Mouse (Mus musculus) forebrain, postnatal 0 days (tissue): Measurements from ENCODE around the gene Cbln4. TPM values are rescaled to one million over a fixed set of nuclear protein-coding genes. Genes with fewer than 3 reads are reported as not detected.

Experiments used
- ATAC-seq: fragments of 200-750 bp; cut with Nextera tagmentation; 2 replicates; pipeline ENCODE4 v1.8.0; 2017; ENCODE audit warnings: mild to moderate bottlenecking, moderate library complexity
- DNase-seq: peaks from one replicate; pipeline ENCODE4 v3.0.0-alpha.2; 2015
- H3K27ac ChIP-seq: fragments of 300-500 bp; sonication (generic); 2 replicates; pipeline ENCODE4 v1.5.1; 2014; ENCODE audit warnings: low read depth, mild to moderate bottlenecking, antibody characterized with exemption, low read length, moderate library complexity, mixed read lengths
- H3K27me3 ChIP-seq: fragments of 300-500 bp; sonication (generic); 2 replicates; pipeline ENCODE4 v1.6.1; 2014; ENCODE audit warnings: mild to moderate bottlenecking, low read length, mixed read lengths; ENCODE audit not compliant: insufficient read depth
- H3K36me3 ChIP-seq: fragments of 300-500 bp; sonication (generic); 2 replicates; pipeline ENCODE4 v1.6.1; 2014; ENCODE audit warnings: mild to moderate bottlenecking, moderate library complexity; ENCODE audit not compliant: insufficient read depth
- H3K4me1 ChIP-seq: fragments of 300-500 bp; sonication (generic); 2 replicates; pipeline ENCODE4 v1.6.1; 2014; ENCODE audit warnings: antibody characterized with exemption; ENCODE audit not compliant: insufficient read depth
- H3K4me2 ChIP-seq: fragments of 300-500 bp; sonication (generic); 2 replicates; pipeline ENCODE4 v1.6.1; 2014; ENCODE audit warnings: low read depth, mild to moderate bottlenecking, moderate library complexity
- H3K4me3 ChIP-seq: fragments of 300-500 bp; sonication (generic); 2 replicates; pipeline ENCODE4 v1.5.1; 2014; ENCODE audit warnings: low read depth, low read length, mixed read lengths
- H3K9ac ChIP-seq: fragments of 300-500 bp; sonication (generic); 2 replicates; pipeline ENCODE4 v1.6.1; 2014; ENCODE audit warnings: mild to moderate bottlenecking
- H3K9me3 ChIP-seq: fragments of 300-500 bp; sonication (generic); 2 replicates; pipeline ENCODE4 v1.6.1; 2016; ENCODE audit warnings: low read length
- CTCF ChIP-seq: sonication (generic); IDR thresholded peaks from 2 replicates; pipeline ENCODE4 v1.5.1; 2016; ENCODE audit warnings: antibody characterized with exemption, control low read depth, low read depth
- WGBS: fragments of 180-500 bp; shearing (Covaris S2); extraction: QIAGEN DNeasy Blood & Tissue Kit; methylation state at CpG from one replicate; pipeline ENCODE4 v1.1.7; 2014; 5-methylcytosine and 5-hydroxymethylcytosine counted together
- polyA plus RNA-seq: library from polyadenylated mRNA; unstranded; fragments of >200 nt; fragmentation: Nextera tagmentation; extraction: Ambion mirVana; gene quantifications from 2 replicates; pipeline ENCODE4 v1.2.1, GENCODE M21; 2015
- total RNA-seq: library from RNA; depleted of rRNA; stranded (reverse); fragments of >200 nt; gene quantifications from 2 replicates; pipeline ENCODE4 v1.2.3, GENCODE M21; 2014; rRNA removed

Cbln4 gene
- total and polyA plus RNA-seq, 2 experiments from 2014 or later: 15.7 to 24.0 TPM

GRCm38 (mm10) chr2:172005970-172006369, 37.3 kb downstream of the Cbln4 start:
- Histone ChIP-seq H3K4me2 (no peak overlapping the region), H3K4me1 (no peaks in the 10 kb centered on the region; the same call in 1 of the 2 replicates), H3K9ac (no peak overlapping the region), H3K27me3 (no peaks in the 10 kb centered on the region), H3K36me3 (no peaks in the 10 kb centered on the region), H3K27ac (no peak overlapping the region), H3K9me3 (no peaks in the 10 kb centered on the region), H3K4me3 (no peak overlapping the region)
- DNase-seq (peak; percentile 86), ATAC-seq (peak; percentile 76)
- WGBS: 23% methylated on average over 7 of the region's 7 CpGs
- TF ChIP-seq CTCF: no peak

- no peaks in the 10 kb centered on the region for H3K27me3 ChIP-seq
- no peaks in the 10 kb centered on the region for H3K36me3 ChIP-seq
- H3K9me3 ChIP-seq: no peaks in the 10 kb centered on the region
- H3K4me3 ChIP-seq: no peak overlapping the region
- H3K4me2 ChIP-seq: no peak overlapping the region
- no peak overlapping the region for H3K9ac ChIP-seq
- peak; percentile 32 for DNase-seq
- no peaks in the 10 kb centered on the region; the same call in 1 of the 2 replicates for H3K4me1 ChIP-seq
- no peak overlapping the region for H3K27ac ChIP-seq
- ATAC-seq: peak; percentile 36; the same call in 1 of the 2 replicates
- WGBS: 51% methylated on average over 21 of the region's 21 CpGs
- no peak for TF ChIP-seq CTCF
These were observed 39.0 kb downstream of the Cbln4 start for GRCm38 (mm10) chr2:172004029-172004984.

- no peak overlapping the region for H3K4me2 ChIP-seq
- ATAC-seq (peak; percentile 32; the same call in 1 of the 2 replicates), DNase-seq (no peak)
These were observed 46.1 kb downstream of the Cbln4 start for GRCm38 (mm10) chr2:171996979-171997686.

GRCm38 (mm10) chr2:171994861-171995260, 48.4 kb downstream of the Cbln4 start:
- no peaks in the 10 kb centered on the region for H3K4me1 ChIP-seq
- no peak overlapping the region for H3K9ac ChIP-seq
- H3K27ac ChIP-seq: no peak overlapping the region
- TF ChIP-seq CTCF: no peak; the same call in 1 of the 2 replicates
- 72% methylated on average over 6 of the region's 6 CpGs for WGBS
- H3K27me3 ChIP-seq: no peaks in the 10 kb centered on the region
- H3K4me3 ChIP-seq: no peak overlapping the region
- H3K9me3 ChIP-seq: no peaks in the 10 kb centered on the region
- DNase-seq (no peak), ATAC-seq (no peak)
- H3K4me2 ChIP-seq: no peak overlapping the region
- no peaks in the 10 kb centered on the region for H3K36me3 ChIP-seq

More at GRCm38 (mm10) chr2:171996979-171997686, 46.1 kb downstream of the Cbln4 start:
- Histone ChIP-seq H3K9me3 (no peaks in the 10 kb centered on the region), H3K27ac (no peak overlapping the region), H3K4me3 (no peak overlapping the region), H3K9ac (no peak overlapping the region), H3K4me1 (no peaks in the 10 kb centered on the region), H3K27me3 (no peaks in the 10 kb centered on the region), H3K36me3 (no peaks in the 10 kb centered on the region)
- WGBS: 63% methylated on average over 6 of the region's 6 CpGs
- TF ChIP-seq CTCF: no peak

GRCm38 (mm10) chr2:171994240-171994639, 49.0 kb downstream of the Cbln4 start:
- no peak for ATAC-seq
- no peaks in the 10 kb centered on the region for H3K4me1 ChIP-seq
- H3K4me3 ChIP-seq: no peak overlapping the region
- no peaks in the 10 kb centered on the region for H3K36me3 ChIP-seq
- no peak for DNase-seq
- H3K9ac ChIP-seq: no peak overlapping the region
- no peaks in the 10 kb centered on the region for H3K27me3 ChIP-seq
- H3K9me3 ChIP-seq: no peaks in the 10 kb centered on the region
- no peak overlapping the region for H3K4me2 ChIP-seq
- WGBS: 60% methylated on average over 5 of the region's 5 CpGs
- H3K27ac ChIP-seq: no peak overlapping the region
- no peak for TF ChIP-seq CTCF

- 27% methylated on average over 6 of the region's 6 CpGs for WGBS
- ATAC-seq: no peak
These were observed 56.6 kb downstream of the Cbln4 start for GRCm38 (mm10) chr2:171986686-171987085.

More at GRCm38 (mm10) chr2:171986686-171987085, 56.6 kb downstream of the Cbln4 start:
- no peaks in the 10 kb centered on the region for H3K4me1 ChIP-seq
- H3K9me3 ChIP-seq: no peaks in the 10 kb centered on the region
- no peaks in the 10 kb centered on the region for H3K27me3 ChIP-seq
- TF ChIP-seq CTCF: no peak
- H3K9ac ChIP-seq: no peak overlapping the region
- no peak for DNase-seq
- H3K36me3 ChIP-seq: no peaks in the 10 kb centered on the region
- H3K4me3 ChIP-seq: no peak overlapping the region
- no peak overlapping the region for H3K27ac ChIP-seq
- no peak overlapping the region for H3K4me2 ChIP-seq

Other genes starting within 250 kb of the Cbln4 start
- 0.31 and 0.86 TPM in 2 replicates for gene Mc3r, start 205.0 kb upstream of the Cbln4 start, total RNA-seq
- gene Mc3r, start 205.0 kb upstream of the Cbln4 start, polyA plus RNA-seq: 0.29 and 0.53 TPM in 2 replicates